Mouse (Mus musculus) left cerebral cortex, adult 2 months (tissue): ENCODE measurements around the gene Tll1. TPM values are rescaled to one million over a fixed set of nuclear protein-coding genes. Genes with fewer than 3 reads are reported as not detected.
A peak's percentile ranks its signal among the peaks of the same experiment; 100 is the strongest.
"Not testable (repeated sequence)": the region's sequence is repeated elsewhere in the genome, so short reads cannot be mapped to it uniquely, and the experiment has no call there.

Experiments
- DNase-seq, 2 experiments: peaks; one replicate each; pipeline ENCODE4 v3.0.0; 2021 to 2022; ENCODE audit warnings: low spot score in 2 of 2, mixed read lengths in 1 of 2; ENCODE audit errors: extremely low spot score in 1 of 2
- H3K27ac ChIP-seq: fragments of 200-600 bp; 2 replicates; pipeline ENCODE4 v1.8.1; 2022
- H3K4me3 ChIP-seq: fragments of 200-600 bp; 2 replicates; pipeline ENCODE4 v1.8.1; 2022
- CTCF ChIP-seq: fragments of 200-600 bp; IDR thresholded peaks from 2 replicates; pipeline ENCODE4 v1.8.1; 2022; ENCODE audit warnings: antibody characterized with exemption, mild to moderate bottlenecking, moderate library complexity
- intact Hi-C: fragments of 180-260 bp; cut with DNase I; formaldehyde crosslinking; loops from one replicate; pipeline ENCODE4 v1.15.1; 2025
- total RNA-seq, 2 experiments: library from RNA; stranded (reverse); gene quantifications; 2 replicates each; pipeline ENCODE4 v1.2.3; 2021

The Tll1 gene
- total RNA-seq, 2 experiments from 2014 or later: 3.0 TPM

DNA sequence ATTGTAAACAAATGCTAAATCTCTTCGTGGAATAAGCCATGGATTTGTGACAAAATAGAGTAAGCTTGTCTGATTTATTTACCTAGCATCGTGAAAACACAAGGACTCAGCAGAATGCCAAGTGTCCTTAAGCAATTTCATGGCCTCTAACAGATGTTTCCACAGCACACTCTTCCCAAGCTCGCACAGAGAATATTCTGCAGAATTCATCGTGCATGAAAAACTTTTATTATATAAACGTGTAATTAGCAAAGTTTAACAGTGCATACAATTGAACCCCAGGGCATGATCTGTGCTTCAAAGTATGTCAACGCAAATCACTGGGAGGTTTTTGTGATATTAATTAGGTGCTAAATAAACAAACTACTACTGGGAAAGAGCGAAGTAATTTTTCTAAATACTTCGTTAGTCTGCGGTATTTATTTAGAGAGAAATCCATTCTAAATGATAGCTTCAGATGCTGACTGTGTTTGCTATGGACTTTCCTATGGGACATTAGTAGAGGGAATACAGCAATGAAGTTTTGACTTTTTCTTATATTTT, 158.0 kb downstream of the Tll1 start:
- intact Hi-C loops: no loop called here
- DNase-seq: no peak
- no peak for TF ChIP-seq CTCF
- Histone ChIP-seq H3K4me3 (no peak overlapping the region), H3K27ac (no peak overlapping the region)

DNA sequence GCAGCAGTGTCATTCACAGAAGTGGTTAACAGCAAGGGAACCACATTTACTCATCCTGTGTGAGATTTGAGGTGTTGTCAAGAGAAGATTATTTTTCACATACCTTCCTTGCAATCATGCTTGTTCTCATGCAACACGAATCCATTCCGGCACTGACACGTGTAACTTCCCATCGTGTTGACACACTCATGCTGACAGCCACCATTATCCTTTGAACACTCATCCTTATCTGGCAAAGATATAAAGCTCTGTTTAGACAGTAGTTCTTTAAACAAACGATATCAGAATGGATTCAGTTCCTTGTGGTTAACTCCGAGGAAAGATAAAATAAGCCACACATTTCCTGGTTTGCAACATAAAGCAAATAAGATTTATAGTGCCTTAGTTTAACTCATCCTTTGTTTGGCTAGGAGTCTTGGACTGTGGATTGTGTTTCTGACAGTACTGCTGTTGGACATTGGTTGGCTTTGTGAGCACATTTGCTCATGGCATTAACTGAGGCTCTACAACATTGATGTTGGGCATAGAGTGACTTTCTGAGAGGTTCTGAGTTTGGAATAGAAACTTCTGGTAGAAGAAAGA, 164.7 kb downstream of the Tll1 start:
- Histone ChIP-seq H3K27ac (no peak overlapping the region), H3K4me3 (no peak overlapping the region)
- intact Hi-C loops: no loop called here
- no peak for TF ChIP-seq CTCF
- no peak for DNase-seq

DNA sequence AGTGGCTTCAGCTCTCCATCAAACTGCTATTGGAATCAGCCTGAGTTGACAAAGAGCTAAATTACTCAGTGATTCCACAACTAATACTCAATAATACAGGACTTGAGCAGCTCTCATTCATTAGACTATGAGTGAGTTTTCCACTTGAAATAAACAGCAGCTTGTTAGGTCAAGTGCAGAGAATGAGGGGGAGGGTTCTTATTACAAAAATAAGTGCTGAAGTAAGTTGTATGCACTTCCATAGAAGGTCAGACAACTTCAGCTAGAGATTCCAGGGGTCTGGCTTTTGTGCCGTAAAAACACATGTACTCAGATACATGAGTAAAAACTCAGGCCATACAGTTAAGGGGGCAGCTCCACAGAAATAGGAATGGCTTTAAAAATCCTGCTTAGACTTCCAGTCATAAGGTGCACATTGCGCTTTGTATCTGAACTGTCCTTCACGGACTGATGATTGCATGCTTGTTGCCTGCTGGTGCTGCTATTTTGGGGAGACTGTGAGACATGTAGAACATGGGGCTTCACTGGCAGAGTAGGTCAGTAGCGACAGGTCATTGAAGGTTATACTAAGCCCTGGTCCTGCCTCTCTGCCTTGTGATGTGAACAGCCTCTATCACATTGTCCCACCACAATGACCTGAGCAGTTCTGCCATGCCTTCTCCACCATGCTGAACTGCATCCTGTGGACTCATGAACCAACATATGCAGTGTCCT, 175.2 kb downstream of the Tll1 start:
- no peak overlapping the region for H3K4me3 ChIP-seq
- intact Hi-C loops: no loop called here
- H3K27ac ChIP-seq: no peak overlapping the region
- no peak for DNase-seq
- TF ChIP-seq CTCF: no peak

DNA sequence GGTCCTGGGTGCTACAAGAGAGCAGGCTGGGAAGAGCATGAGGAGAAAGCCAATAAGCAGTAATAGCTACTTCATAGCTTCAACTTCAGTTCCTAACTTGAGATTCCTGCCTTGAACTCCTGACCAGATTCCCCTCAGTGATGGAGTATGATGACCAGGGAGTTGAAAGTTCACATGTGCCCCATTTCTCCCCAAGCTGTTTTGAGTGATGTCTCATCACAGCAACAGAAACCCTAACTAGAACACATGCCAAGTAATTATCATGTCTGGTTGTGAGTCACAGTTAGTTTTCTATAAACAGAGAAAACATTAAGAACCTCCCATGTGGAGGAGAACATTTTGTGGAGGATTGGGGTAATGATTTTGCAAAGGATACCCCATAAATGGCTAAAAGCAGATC, 176.0 kb downstream of the Tll1 start:
- H3K27ac ChIP-seq: no peak overlapping the region
- no peak for TF ChIP-seq CTCF
- no peak overlapping the region for H3K4me3 ChIP-seq
- intact Hi-C loops: no loop called here
- no peak for DNase-seq

DNA sequence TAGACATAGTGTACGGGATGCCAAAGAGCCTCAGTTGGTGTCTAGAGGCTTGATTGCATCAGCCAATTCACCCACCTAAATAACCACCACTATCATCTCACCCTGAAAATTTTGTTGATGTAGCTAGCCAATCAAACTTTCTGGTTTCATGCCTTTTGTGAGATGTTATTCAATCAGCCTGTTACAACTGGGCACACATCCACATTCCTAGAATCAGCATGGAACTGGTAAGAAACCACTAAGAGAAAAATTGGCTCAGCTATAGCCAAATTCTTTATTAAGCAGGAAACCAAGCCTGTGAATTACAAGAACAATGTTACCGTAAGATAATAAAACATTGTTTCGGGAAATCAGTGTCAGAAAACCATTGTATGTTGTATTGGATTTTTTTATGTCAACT, 176.5 kb downstream of the Tll1 start:
- H3K27ac ChIP-seq: no peak overlapping the region
- DNase-seq: no peak
- no peak for TF ChIP-seq CTCF
- intact Hi-C loops: loop anchor here (10.0 kb wide), 3 partner anchors 175 to 905 kb away; partner anchors contain the start of genes Cpe and Tll1
- H3K4me3 ChIP-seq: no peak overlapping the region

DNA sequence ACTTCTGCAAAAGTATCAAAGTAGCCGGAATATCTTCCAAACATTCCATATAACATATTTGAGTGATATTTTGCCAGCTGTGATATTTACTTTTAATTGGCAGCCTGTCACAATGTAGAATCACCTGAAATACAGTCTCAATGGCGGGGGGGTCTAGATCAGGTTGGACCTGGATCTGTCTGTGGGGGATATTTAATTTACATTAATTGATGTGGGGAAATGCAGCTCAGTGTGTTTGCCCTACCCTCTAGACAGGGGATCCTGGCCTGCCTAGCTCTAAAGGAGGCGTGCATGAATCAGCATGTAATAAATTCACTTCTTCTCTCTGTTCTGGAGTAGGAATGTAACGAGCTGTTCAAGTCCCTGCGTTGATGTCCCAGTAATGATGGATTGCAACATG, 181.7 kb downstream of the Tll1 start:
- no peak for DNase-seq
- no peak overlapping the region for H3K27ac ChIP-seq
- no peak for TF ChIP-seq CTCF
- no peak overlapping the region for H3K4me3 ChIP-seq
- intact Hi-C loops: loop anchor here (10.0 kb wide), 3 partner anchors 180 to 910 kb away; partner anchors contain the start of genes Cpe and Tll1

DNA sequence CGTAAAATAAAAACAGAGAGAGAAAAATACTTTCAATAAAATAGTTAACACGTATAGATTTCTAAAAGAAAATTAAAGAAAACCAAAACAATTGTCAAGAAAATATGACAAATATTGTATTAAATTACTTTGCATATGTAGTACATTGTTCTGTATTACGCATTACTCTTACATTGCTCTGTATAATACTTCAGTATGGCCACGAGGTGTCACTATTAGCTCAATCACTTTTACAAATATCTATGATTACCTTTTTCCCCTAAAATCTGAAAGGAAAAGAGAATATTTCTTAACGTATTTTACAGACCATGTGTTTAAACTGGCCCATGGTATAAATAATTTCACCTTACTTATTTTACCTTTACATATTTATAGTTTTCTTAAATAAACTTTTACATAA, 182.5 kb downstream of the Tll1 start:
- H3K4me3 ChIP-seq: no peak overlapping the region
- peak; percentile 79 for TF ChIP-seq CTCF
- H3K27ac ChIP-seq: no peak overlapping the region
- DNase-seq: no peak
- intact Hi-C loops: loop anchor here (1.0 to 10.0 kb wide), 4 partner anchors 181 to 911 kb away; partner anchors contain the start of genes Cpe and Tll1

DNA sequence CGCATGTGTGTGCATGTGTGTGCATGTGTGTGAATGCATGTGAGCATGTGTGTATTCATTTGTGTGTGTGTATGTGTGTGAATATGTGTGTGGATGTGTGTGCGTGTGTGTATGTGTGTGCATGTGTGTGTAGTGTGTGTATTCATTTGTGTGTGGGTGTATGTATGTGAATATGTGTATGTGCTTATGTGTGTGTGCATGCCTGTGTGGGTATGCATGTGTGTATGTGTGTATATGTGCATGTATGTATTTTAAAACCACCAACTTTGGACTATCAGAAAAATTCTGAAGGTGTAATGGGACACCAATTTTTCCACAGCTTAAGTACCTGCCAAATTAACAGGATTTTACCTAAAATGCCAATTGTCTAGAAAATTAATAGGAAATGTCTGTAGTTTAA, 183.0 kb downstream of the Tll1 start:
- DNase-seq: no peak
- intact Hi-C loops: loop anchor here (1.0 to 10.0 kb wide), 4 partner anchors 182 to 912 kb away; partner anchors contain the start of genes Cpe and Tll1
- H3K27ac ChIP-seq: no peak overlapping the region
- TF ChIP-seq CTCF: no peak
- no peak overlapping the region for H3K4me3 ChIP-seq

DNA sequence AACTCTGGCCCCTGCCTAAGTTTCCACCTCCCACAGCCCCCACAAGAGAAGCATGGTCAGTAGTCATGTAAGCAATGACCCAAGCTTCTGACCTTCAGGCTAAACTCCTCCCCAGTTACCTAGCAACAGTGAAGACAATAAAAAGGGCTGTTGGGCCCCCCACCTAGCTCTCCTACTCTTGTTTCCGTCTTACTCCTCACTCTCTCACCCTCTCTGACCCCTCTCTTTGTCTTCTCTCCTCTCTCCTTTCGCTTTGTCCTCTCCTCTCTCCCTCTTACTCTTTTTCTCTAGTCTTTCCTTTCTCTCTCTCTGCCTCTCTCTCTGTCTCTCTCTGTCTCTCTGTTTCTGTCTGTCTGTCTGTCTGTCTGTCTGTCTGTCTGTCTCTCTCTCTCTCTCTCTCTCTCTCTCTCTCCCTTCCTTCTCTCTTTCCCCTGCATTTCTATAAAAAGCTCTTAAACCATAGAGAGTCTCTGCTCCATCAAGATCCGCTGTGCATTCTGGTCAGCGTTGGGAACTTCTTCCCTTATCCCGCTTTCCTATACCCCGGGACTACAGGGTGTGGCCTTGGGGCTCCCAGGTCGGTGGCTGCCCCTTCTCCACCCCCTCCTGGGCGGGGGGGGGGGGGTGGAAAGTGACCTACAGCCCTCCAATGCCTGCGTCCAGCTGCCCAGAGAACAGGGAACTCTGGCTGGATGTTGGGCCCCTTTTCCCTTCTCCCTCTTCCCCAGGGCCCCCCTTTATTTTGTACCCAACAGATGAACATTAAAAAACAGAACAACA, 235.3 kb downstream of the Tll1 start:
- intact Hi-C loops, H3K4me3 ChIP-seq, DNase-seq, H3K27ac ChIP-seq: not testable (repeated sequence)
